Mouse (Mus musculus) MEL (cell line): ENCODE results near the gene Rps10. TPM values are rescaled to one million over a fixed set of nuclear protein-coding genes. Genes with fewer than 3 reads are reported as not detected.

Experiments used
- DNase-seq: peaks from one replicate; pipeline ENCODE4 v3.0.0; 2011; ENCODE audit warnings: low read depth, low spot score
- H3K27ac ChIP-seq: 2 replicates; pipeline ENCODE4 v1.5.1; 2012; ENCODE audit warnings: low read depth, mild to moderate bottlenecking, control low read depth, low read length, moderate library complexity; ENCODE audit not compliant: control insufficient read depth
- H3K27me3 ChIP-seq, 2 experiments: fragments of 150-350 bp in 1 of 2; sonication (generic) in 1 of 2; 2 replicates each; pipeline ENCODE4 v1.6.1; 2012; ENCODE audit warnings: low read length in 2 of 2, mild to moderate bottlenecking in 2 of 2, improper control_type of control experiment in 1 of 2, moderate library complexity in 1 of 2; ENCODE audit not compliant: insufficient read depth in 2 of 2, control insufficient read depth in 1 of 2
- H3K36me3 ChIP-seq, 2 experiments: 2 replicates each; pipeline ENCODE4 v1.6.1; 2012 to 2014; ENCODE audit warnings: low read length in 2 of 2, improper control_type of control experiment in 1 of 2, inconsistent platforms in 1 of 2, mild to moderate bottlenecking in 1 of 2; ENCODE audit not compliant: insufficient read depth in 2 of 2, control insufficient read depth in 1 of 2
- H3K4me1 ChIP-seq, 2 experiments: fragments of 150-350 bp in 1 of 2; sonication (generic) in 1 of 2; 2 replicates each; pipeline ENCODE4 v1.6.1; 2012; ENCODE audit warnings: low read length in 2 of 2, improper control_type of control experiment in 1 of 2, mild to moderate bottlenecking in 1 of 2; ENCODE audit not compliant: insufficient read depth in 2 of 2, control insufficient read depth in 1 of 2
- H3K4me3 ChIP-seq, 2 experiments: fragments of 150-350 bp in 1 of 2; sonication (generic) in 1 of 2; 2 replicates each; pipeline ENCODE4 v1.5.1; 2012; ENCODE audit warnings: low read depth in 2 of 2, low read length in 2 of 2, mild to moderate bottlenecking in 2 of 2, moderate library complexity in 2 of 2, control low read depth in 1 of 2, improper control_type of control experiment in 1 of 2; ENCODE audit not compliant: control insufficient read depth in 1 of 2, insufficient read depth in 1 of 2
- H3K79me2 ChIP-seq: 2 replicates; pipeline ENCODE4 v1.6.1; 2012; ENCODE audit warnings: mild to moderate bottlenecking, low read length, moderate library complexity; ENCODE audit not compliant: control insufficient read depth, poor library complexity, insufficient read depth
- H3K9ac ChIP-seq: 2 replicates; pipeline ENCODE4 v1.6.1; 2012; ENCODE audit warnings: low read depth, mild to moderate bottlenecking, control low read depth, low read length, moderate library complexity; ENCODE audit not compliant: control insufficient read depth, poor library complexity, severe bottlenecking
- H3K9me3 ChIP-seq: fragments of 150-350 bp; sonication (generic); replicated peaks from 2 replicates; pipeline ENCODE4 v1.6.1; 2012; ENCODE audit warnings: mild to moderate bottlenecking, low read length, improper control_type of control experiment, moderate library complexity; ENCODE audit not compliant: insufficient read depth
- BHLHE40 ChIP-seq: IDR thresholded peaks from 2 replicates; pipeline ENCODE4 v1.6.1; 2012; ENCODE audit warnings: low read depth, mild to moderate bottlenecking, inconsistent platforms, low read length, improper control_type of control experiment, borderline replicate concordance
- CHD1 ChIP-seq: IDR thresholded peaks from 2 replicates; pipeline ENCODE4 v1.6.1; 2012; ENCODE audit warnings: low read depth, mild to moderate bottlenecking, inconsistent platforms, low read length, improper control_type of control experiment
- CTCF ChIP-seq, 3 experiments: IDR thresholded peaks in 2 of 3; conservative IDR thresholded peaks in 1 of 3; 2 replicates each; pipeline ENCODE4 v1.5.1; 2011 to 2012; ENCODE audit warnings: low read length in 3 of 3, low read depth in 2 of 3, mild to moderate bottlenecking in 2 of 3, improper control_type of control experiment in 1 of 3, inconsistent platforms in 1 of 3, mixed read lengths in 1 of 3, moderate library complexity in 1 of 3; ENCODE audit not compliant: control insufficient read depth in 1 of 3, insufficient read depth in 1 of 3, poor library complexity in 1 of 3, severe bottlenecking in 1 of 3
- ELF1 ChIP-seq: IDR thresholded peaks from 2 replicates; pipeline ENCODE4 v1.6.1; 2014; ENCODE audit warnings: low read depth, mild to moderate bottlenecking, inconsistent platforms, low read length, improper control_type of control experiment, moderate library complexity
- ETS1 ChIP-seq: IDR thresholded peaks from 2 replicates; pipeline ENCODE4 v1.6.1; 2012; ENCODE audit warnings: low read depth, mild to moderate bottlenecking, inconsistent platforms, low read length, improper control_type of control experiment, moderate library complexity
- HCFC1 ChIP-seq: IDR thresholded peaks from 2 replicates; pipeline ENCODE4 v1.6.1; 2012; ENCODE audit warnings: low read depth, mild to moderate bottlenecking, inconsistent platforms, low read length, improper control_type of control experiment, moderate library complexity
- KAT2A ChIP-seq: conservative IDR thresholded peaks from 2 replicates; pipeline ENCODE4 v1.6.1; 2012; ENCODE audit warnings: low read depth, low read length, improper control_type of control experiment, inconsistent platforms
- MAFK ChIP-seq: IDR thresholded peaks from 2 replicates; pipeline ENCODE4 v1.6.1; 2011; ENCODE audit warnings: low read depth, mild to moderate bottlenecking, low read length, improper control_type of control experiment, borderline replicate concordance
- MAX ChIP-seq: IDR thresholded peaks from 2 replicates; pipeline ENCODE4 v1.6.1; 2011; ENCODE audit warnings: low read length, improper control_type of control experiment
- MXI1 ChIP-seq: IDR thresholded peaks from 2 replicates; pipeline ENCODE4 v1.6.1; 2011; ENCODE audit warnings: mild to moderate bottlenecking, low read depth, low read length, improper control_type of control experiment
- MYB ChIP-seq: IDR thresholded peaks from 2 replicates; pipeline ENCODE4 v1.6.1; 2011; ENCODE audit warnings: mild to moderate bottlenecking, low read depth, low read length, improper control_type of control experiment
- MYC ChIP-seq: IDR thresholded peaks from 2 replicates; pipeline ENCODE4 v1.6.1; 2011; ENCODE audit warnings: low read depth, mild to moderate bottlenecking, low read length, improper control_type of control experiment, moderate library complexity
- NELFE ChIP-seq: IDR thresholded peaks from 2 replicates; pipeline ENCODE4 v1.6.1; 2011; ENCODE audit warnings: low read depth, low read length, improper control_type of control experiment
- NRF1 ChIP-seq: IDR thresholded peaks from 2 replicates; pipeline ENCODE4 v1.6.1; 2014; ENCODE audit warnings: low read depth, mild to moderate bottlenecking, inconsistent platforms, low read length, improper control_type of control experiment, moderate library complexity; ENCODE audit not compliant: poor library complexity, insufficient read depth, severe bottlenecking
- POLR2A ChIP-seq, 2 experiments: IDR thresholded peaks; 2 replicates each; pipeline ENCODE4 v1.6.1; 2011 to 2012; ENCODE audit warnings: low read length in 2 of 2, mild to moderate bottlenecking in 2 of 2, control low read depth in 1 of 2, improper control_type of control experiment in 1 of 2, low read depth in 1 of 2, moderate library complexity in 1 of 2; ENCODE audit not compliant: control insufficient read depth in 1 of 2, insufficient read depth in 1 of 2, poor library complexity in 1 of 2
- POLR2AphosphoS2 ChIP-seq: IDR thresholded peaks from 2 replicates; pipeline ENCODE4 v1.6.1; 2011; ENCODE audit warnings: low read length, improper control_type of control experiment
- RAD21 ChIP-seq: IDR thresholded peaks from 2 replicates; pipeline ENCODE4 v1.6.1; 2011; ENCODE audit warnings: mild to moderate bottlenecking, low read depth, low read length, improper control_type of control experiment
- SIN3A ChIP-seq: IDR thresholded peaks from 2 replicates; pipeline ENCODE4 v1.6.1; 2012; ENCODE audit warnings: low read length, improper control_type of control experiment, inconsistent platforms
- TBP ChIP-seq: IDR thresholded peaks from 2 replicates; pipeline ENCODE4 v1.8.0; 2011; ENCODE audit warnings: low read depth, low read length, improper control_type of control experiment
- TCF12 ChIP-seq: IDR thresholded peaks from 2 replicates; pipeline ENCODE4 v1.6.1; 2014; ENCODE audit warnings: low read depth, mild to moderate bottlenecking, inconsistent platforms, low read length, improper control_type of control experiment, moderate library complexity
- UBTF ChIP-seq: IDR thresholded peaks from 2 replicates; pipeline ENCODE4 v1.6.1; 2012; ENCODE audit warnings: low read depth, mild to moderate bottlenecking, inconsistent platforms, low read length, improper control_type of control experiment, moderate library complexity, borderline replicate concordance; ENCODE audit not compliant: insufficient read depth
- USF2 ChIP-seq, 2 experiments: IDR thresholded peaks; 2 replicates each; pipeline ENCODE4 v1.6.1; 2011 to 2012; ENCODE audit warnings: improper control_type of control experiment in 2 of 2, low read length in 2 of 2, borderline replicate concordance in 1 of 2, inconsistent platforms in 1 of 2, low read depth in 1 of 2, mild to moderate bottlenecking in 1 of 2; ENCODE audit not compliant: insufficient read depth in 1 of 2
- ZC3H11A ChIP-seq: IDR thresholded peaks from 2 replicates; pipeline ENCODE4 v1.6.1; 2012; ENCODE audit warnings: low read depth, mild to moderate bottlenecking, inconsistent platforms, low read length, improper control_type of control experiment
- ZMIZ1 ChIP-seq: IDR thresholded peaks from 2 replicates; pipeline ENCODE4 v1.6.1; 2012; ENCODE audit warnings: low read depth, mild to moderate bottlenecking, inconsistent platforms, low read length, improper control_type of control experiment, moderate library complexity
- ZNF384 ChIP-seq: IDR thresholded peaks from 2 replicates; pipeline ENCODE4 v1.6.1; 2012; ENCODE audit warnings: low read depth, mild to moderate bottlenecking, inconsistent platforms, low read length, improper control_type of control experiment
- polyA plus RNA-seq, 2 experiments: library from polyadenylated mRNA; stranded (reverse) in 1 of 2; unstranded in 1 of 2; fragments of >175 nt in 1 of 2; fragments of >200 nt in 1 of 2; gene quantifications; 2 replicates each; pipeline versions ENCODE4 v1.2.1 to v1.2.4; 2012; ENCODE audit warnings: low replicate concordance in 2 of 2, low read depth in 1 of 2; ENCODE audit not compliant: insufficient read length in 2 of 2, insufficient read depth in 1 of 2, missing spikeins in 1 of 2
- total RNA-seq: library from RNA; depleted of rRNA; stranded (reverse); fragments of 300-350 nt; gene quantifications from 2 replicates; pipeline ENCODE4 v1.2.3, GENCODE M21; 2012

The Rps10 gene
- total and polyA plus RNA-seq, 3 experiments = 3,057 to 3,899 (median 3,166) TPM

DNA sequence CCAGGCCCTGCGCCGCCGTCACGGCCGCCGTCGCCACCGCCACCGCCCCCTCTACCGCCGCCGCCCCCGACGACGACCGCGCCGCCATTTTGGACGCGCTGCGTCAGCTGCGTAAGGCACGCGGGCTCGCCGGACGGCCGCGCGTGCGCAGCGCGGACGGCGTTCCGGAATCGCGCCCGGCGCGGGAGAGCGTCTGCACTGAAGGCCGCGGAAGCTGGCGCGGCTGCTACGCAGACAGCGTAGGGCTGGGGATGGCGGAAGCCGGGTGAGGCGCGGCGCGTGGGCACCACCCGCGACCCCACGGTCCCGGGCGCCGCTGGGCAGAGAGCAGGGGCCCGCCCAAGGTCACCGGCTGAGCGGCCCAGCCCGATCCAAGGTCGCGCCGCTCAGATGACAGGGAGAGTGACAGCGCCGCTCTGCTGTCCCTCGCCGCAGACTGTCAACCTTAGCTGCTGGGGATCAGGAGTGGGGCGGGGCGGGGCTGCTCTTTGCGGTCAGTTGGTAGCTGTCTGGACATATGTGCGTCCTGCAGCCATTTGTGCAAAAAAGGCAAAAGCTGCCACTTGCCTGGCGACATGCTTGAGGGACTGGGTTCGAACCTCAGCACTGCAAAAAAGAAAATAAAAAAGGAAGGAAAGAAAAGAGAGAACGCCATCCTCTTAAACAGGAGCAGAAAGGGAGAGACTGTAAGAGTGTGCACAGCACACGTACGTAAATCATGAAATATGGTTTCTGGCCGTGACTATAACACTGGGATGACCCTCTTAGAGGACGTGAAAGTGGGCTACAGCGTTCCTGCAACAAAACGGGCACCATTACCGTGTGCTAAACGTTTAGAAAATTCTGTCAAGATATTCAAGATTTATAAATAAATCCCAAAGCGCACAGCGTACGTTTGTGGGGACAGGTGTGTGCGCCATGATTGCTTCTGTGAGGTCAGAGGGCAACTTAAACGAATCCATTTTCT is 12.8 kb downstream of the Rps10 start, which contains the start of gene Nudt3:
TSS of gene Nudt3 (minus strand) at position 136 of the 967 bp plus-strand sequence.
- no peaks in the 10 kb centered on the region for H3K9me3 ChIP-seq

DNA sequence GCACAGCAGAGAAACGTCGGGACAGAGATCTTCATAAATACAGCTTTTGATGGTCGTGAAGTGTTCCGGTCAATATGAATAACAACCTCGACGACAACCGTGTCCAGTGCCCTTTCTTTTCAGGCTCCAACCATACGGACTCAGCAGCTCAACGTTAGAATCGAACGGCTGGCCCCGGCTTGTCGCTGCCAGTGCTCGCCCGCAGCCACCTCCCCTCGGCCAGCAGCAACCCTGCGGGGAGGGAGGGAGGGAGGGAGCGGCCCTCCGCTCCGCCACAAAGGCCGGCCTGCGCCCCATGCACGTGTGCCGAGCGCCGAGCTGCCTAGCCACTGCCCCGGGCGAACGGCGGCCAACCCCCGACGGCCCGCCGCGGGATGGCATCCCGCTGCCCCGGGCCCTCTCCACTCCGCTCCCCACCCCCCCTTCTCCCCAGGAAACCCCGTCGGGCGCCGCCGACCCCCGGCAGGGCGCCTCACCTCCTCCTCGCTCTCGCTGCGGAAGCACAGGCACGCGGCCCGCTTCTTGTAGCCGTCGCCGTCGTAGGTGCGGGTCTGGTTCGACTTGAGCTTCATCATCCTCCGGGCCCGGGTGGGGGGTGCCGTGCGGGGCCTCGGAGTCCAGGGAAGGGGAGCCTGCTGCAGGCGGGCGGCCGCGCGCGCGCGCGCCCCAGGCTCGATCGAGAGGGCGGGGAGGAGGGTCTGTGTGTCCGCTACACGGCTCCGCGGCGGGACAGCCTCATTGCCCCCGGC is 13.7 kb downstream of the Rps10 start:
- peak; percentile 64 for DNase-seq
- peak overlapping the region; percentile 82 to 86 for H3K4me3 ChIP-seq
- H3K79me2 ChIP-seq = peaks cover 55% of the 10 kb centered on the region
- H3K4me1 ChIP-seq = peaks cover 0 to 11% of the 10 kb centered on the region in 2 experiments
- 0 out of 2 replicates have a peak, but pooled peaks have one; percentile 14 for TF ChIP-seq TCF12
- no peak for TF ChIP-seq CTCF (IDR thresholded peaks at IDR 0.05 in 2 of 3, conservative IDR thresholded peaks at IDR 0.05 in 1 of 3; ENCODE audit: control insufficient read depth in 1 of 3, insufficient read depth in 1 of 3, low read depth in 2 of 3, low read length in 3 of 3, poor library complexity in 1 of 3, severe bottlenecking in 1 of 3)
- peak; percentile 76; the same call in 1 of the 2 replicates for TF ChIP-seq CHD1
- no peak for TF ChIP-seq NRF1
- TF ChIP-seq ZNF384 = no peak
- no peak for TF ChIP-seq MYB
- TF ChIP-seq ELF1 = no peak
- no peak for TF ChIP-seq ZC3H11A
- TF ChIP-seq MXI1 = no peak; the same call in 1 of the 2 replicates
- TF ChIP-seq MAFK = no peak
- TF ChIP-seq HCFC1 = no peak
- TF ChIP-seq ZMIZ1 = 0 out of 2 replicates have a peak, but pooled peaks have one; percentile 45
- TF ChIP-seq ETS1 = no peak
- TF ChIP-seq KAT2A = no peak
- peaks cover 0 to 18% of the 10 kb centered on the region in 2 experiments; a peak in 2 of 4 replicates for H3K36me3 ChIP-seq
- H3K9me3 ChIP-seq = no peaks in the 10 kb centered on the region
- peak overlapping the region; percentile 99 for H3K9ac ChIP-seq
- H3K27ac ChIP-seq = peak overlapping the region; percentile 56
- no peaks in the 10 kb centered on the region for H3K27me3 ChIP-seq

More for the DNA sequence above, 12.8 kb downstream of the Rps10 start, which contains the start of gene Nudt3:
- Histone ChIP-seq H3K4me3 (peak within 1 kb of the TSS; percentile 82 to 86), H3K4me1 (peaks cover 0 to 11% of the 10 kb centered on the region in 2 experiments), H3K27ac (peak within 1 kb of the TSS; percentile 58), H3K9ac (peak within 1 kb of the TSS; percentile 99), H3K79me2 (peaks cover 47% of the 10 kb centered on the region), H3K27me3 (no peaks in the 10 kb centered on the region), H3K36me3 (peaks cover 0 to 18% of the 10 kb centered on the region in 2 experiments; a peak in 2 of 4 replicates)
- peak; percentile 92 for DNase-seq
- TF ChIP-seq ELF1 = peak; percentile 21
- TF ChIP-seq MAX = peak; percentile 49; the same call in 1 of the 2 replicates
- peak; percentile 91 for TF ChIP-seq MXI1
- no peak for TF ChIP-seq USF2 (IDR thresholded peaks at IDR 0.05; ENCODE audit: borderline replicate concordance in 1 of 2, insufficient read depth in 1 of 2, low read depth in 1 of 2, low read length in 2 of 2)
- 0 out of 2 replicates have a peak, but pooled peaks have one; percentile 14 for TF ChIP-seq TCF12
- no peak; the same call in 1 of the 2 replicates for TF ChIP-seq BHLHE40
- TF ChIP-seq SIN3A = peak; percentile 87
- TF ChIP-seq CTCF (IDR thresholded peaks at IDR 0.05 in 2 of 3, conservative IDR thresholded peaks at IDR 0.05 in 1 of 3; ENCODE audit: control insufficient read depth in 1 of 3, insufficient read depth in 1 of 3, low read depth in 2 of 3, low read length in 3 of 3, poor library complexity in 1 of 3, severe bottlenecking in 1 of 3) = 0 out of 6 replicates have a peak, but pooled peaks of 1 of the 3 experiments have one; percentile 11
- peak; percentile 64 to 96; a peak in 3 of 4 replicates for TF ChIP-seq POLR2A (IDR thresholded peaks at IDR 0.05; ENCODE audit: control insufficient read depth in 1 of 2, insufficient read depth in 1 of 2, low read depth in 1 of 2, low read length in 2 of 2, poor library complexity in 1 of 2)
- peak; percentile 90 for TF ChIP-seq NRF1
- TF ChIP-seq KAT2A = no peak
- TF ChIP-seq NELFE = peak; percentile 59
- peak; percentile 45; the same call in 1 of the 2 replicates for TF ChIP-seq TBP
- no peak for TF ChIP-seq RAD21
- 0 out of 2 replicates have a peak, but pooled peaks have one; percentile 7 for TF ChIP-seq ETS1
- peak; percentile 65; the same call in 1 of the 2 replicates for TF ChIP-seq MYC
- peak; percentile 63; the same call in 1 of the 2 replicates for TF ChIP-seq UBTF
- peak; percentile 44; the same call in 1 of the 2 replicates for TF ChIP-seq POLR2AphosphoS2
